Mouse (Mus musculus) granulocyte monocyte progenitor cell, adult 5-6 weeks (primary cell): Measurements from ENCODE around the gene Grap2. TPM values are rescaled to one million over a fixed set of nuclear protein-coding genes. Genes with fewer than 3 reads are reported as not detected.
A peak's percentile ranks its signal among the peaks of the same experiment; 100 is the strongest.

Source experiments
- ATAC-seq: replicated peaks from 2 replicates; pipeline ENCODE4 v1.8.0; 2016; ENCODE audit warnings: mild to moderate bottlenecking, moderate TSS enrichment, inconsistent platforms; ENCODE audit not compliant: poor library complexity, severe bottlenecking
- total RNA-seq, 2 experiments: library from RNA; stranded (forward) in 1 of 2; stranded (reverse) in 1 of 2; fragments of 200-712, 200-1000 nt in 1 of 2; fragments of >200 nt in 1 of 2; fragmentation: Nextera tagmentation in 1 of 2; gene quantifications; 2 replicates each; pipeline ENCODE4 v1.2.3; 2014 to 2017

The Grap2 gene
- total RNA-seq, 2 experiments from 2014 or later, result 0.21 TPM; not detected in 1

- ATAC-seq, result no peak
Observed at GRCm38 (mm10) chr15:80674700-80675099, 102.3 kb downstream of the Grap2 start.

DNA sequence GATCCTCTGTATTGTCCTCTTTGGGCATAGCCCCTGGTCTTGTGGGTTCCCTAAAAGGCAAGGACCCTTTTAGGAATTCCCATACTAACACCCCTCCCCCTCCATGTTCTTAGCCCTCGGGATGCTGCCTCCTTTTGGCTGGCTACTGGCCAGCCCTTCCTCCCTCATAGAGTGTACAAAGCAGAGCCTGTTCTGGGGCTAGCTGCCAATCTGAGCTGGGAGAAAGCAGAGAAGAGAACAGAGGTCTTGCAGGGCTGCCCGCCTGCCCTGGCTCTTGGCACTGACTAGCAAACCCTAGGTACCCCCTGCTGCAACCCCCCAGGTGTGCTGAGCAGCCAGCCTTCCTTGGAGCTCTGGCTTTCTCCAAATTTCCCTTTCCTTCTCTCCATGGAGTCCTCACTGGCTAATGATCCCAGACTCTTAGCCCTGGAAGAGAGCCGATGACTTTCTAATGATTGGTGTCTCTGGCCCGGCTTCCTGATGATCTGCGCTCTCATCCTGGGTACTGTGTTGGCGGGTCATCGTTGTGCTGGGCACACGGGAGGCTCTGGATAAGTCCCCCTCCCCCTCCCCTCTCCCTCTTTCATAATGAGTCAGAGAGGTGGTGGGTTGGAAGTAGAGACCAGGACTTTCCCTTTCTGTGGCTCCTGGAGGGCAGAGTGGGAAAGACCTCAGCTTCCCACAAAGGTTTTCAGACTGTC, 107.3 kb downstream of the Grap2 start:
- ATAC-seq, result no peak

DNA sequence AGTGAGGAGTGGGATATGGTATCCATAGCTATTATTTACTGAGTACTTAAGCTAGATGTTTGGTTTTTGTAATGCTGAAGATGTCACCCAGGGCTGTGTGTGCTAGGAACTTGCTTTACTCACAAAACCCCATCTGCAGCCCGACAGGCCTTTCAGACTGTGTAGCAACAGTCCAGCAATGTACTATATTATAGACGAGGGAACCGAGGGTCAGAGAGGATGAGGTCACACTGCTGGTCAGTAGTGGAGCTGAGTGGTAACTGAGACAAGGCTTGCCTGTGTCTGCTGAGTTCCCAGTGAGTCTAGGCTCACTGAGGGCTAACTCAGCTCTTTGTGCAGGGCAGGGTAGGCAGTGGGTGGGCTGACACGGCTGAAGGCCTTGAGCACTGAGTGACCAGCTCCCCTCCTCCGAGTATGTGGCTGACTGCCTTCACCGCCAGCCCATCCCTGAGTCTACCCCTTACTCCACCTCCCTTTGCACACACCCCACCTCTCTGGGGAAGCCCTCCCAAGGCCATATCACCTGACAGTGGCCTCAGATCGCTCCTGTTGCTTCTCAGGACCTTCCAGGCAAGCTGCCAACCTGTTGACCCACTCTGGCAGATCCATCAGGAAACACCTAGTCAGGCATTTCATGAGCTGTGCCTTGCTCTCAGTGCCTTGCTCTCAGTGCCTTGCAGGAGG, 108.1 kb downstream of the Grap2 start:
- ATAC-seq, result no peak

DNA sequence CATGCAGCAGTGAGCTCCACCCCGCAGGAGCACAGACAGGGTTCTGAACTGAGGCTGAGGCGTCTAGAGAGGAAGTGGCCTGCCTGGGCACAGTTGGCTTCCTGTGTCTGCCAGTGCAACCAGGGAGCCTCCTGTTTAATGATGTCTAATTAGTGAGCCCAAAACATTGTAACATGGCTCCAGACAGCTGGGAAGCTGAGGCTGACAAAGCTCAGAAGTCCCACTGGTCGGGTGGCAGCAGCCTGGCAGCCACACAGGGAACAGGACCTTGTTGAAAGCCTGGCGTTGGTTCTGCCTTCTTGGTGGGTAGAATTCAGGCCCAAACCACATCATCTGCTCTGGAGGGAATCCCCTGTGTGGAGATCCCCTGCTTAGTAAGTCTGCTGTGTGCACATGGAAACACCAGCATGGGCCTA, 109.1 kb downstream of the Grap2 start:
- peak; percentile 87 for ATAC-seq

- no peak for ATAC-seq
Observed at GRCm38 (mm10) chr15:80682343-80682742, 109.9 kb downstream of the Grap2 start.

DNA sequence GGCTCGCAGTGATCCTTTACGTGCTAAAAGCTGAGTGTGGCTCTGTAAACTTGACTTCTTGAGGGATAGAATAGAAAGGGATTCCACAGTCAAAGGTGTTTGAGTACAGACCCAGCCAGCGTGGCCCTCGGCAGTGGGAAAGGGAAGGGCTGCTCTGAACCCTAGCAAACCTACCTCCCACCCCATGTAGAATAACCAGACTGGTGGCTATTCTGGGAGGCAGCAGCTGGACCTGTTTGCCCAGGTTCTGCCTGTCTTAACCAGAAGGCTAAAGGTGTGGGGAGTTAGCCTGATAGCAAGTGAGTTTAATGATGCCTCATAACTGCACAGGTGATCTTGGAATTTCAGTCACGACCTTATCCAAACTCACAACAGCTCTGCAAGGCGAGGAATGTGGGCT, 110.8 kb downstream of the Grap2 start:
- no peak for ATAC-seq

DNA sequence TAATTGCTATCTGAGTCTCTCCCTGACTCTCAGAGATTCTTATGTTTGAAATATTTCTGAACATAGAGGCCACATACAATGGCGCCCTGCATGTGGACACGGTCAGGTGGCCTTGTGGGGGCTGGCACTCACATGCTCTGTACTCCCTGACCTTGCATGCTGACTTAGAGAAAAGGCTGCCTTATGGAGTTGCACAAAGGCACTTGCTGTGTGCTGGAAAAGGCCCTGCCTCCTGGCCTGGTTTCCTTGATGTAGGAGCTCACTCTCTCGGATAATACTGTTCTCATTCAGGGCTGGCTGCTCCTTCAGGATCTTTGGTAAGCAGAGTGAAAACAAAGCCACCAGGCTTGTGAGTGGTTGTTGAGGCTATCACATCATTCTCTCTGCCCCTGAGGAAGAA, 111.6 kb downstream of the Grap2 start:
- ATAC-seq, result no peak

DNA sequence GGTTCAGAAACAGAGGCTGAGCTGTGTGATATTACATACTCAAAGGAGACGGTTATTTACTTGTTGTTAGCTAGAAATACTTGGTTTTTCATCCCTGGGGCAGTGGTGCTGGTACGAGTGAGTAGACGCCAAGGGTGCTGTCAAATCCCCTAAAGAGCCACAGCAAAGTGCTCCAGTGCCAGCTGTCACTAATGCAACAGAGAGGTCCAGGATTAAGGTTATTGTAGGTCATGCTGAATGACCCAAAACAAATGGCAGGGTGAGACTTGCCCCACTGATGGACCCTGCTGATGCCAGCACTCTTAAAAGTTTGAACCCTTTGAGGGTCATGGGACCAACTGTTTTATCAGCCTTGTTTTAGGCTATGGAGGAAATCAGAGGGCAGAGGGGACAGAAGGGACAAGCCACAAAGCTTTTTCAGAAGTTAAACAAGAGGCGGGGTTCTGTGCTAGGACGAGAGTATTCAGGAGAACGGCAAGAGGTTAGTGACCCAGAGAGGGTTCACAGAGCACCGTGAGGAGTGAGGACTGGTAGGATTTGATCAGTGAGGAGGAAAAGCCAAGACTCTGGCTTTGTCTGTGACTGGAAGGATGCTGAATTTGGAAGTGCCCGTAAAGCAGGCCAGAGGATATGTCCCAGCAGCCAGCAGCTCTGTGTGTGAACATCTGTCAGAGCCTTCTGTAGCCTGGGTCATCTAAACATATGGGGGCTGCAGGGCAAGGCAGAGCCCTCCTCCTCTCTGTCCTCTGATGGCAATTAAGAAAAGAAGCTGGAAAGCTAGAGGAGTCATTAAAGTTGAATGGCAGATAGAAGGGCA, 112.6 kb downstream of the Grap2 start:
- ATAC-seq, result no peak

GRCm38 (mm10) chr15:80685603-80685895, 113.2 kb downstream of the Grap2 start:
- ATAC-seq, result no peak

DNA sequence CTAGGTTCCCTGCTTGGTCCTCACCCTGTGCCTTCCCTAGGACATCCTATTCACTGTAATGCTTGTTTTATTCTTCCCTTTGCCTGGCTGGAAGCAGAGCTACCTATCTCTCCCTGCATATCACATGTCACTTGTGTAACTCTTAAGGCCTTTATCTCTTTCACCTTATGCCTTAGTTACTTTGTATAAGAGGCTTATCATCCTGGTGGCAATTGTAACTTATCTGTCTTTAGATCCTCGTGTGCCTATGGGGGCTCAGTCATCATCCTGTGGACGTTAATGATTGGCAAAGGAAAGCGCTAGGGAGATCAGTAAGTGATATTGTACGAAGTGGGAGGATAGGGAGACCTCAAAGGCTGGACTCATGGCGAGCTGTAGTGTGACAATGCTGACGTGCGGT, 116.1 kb downstream of the Grap2 start:
- no peak for ATAC-seq

- no peak for ATAC-seq
Observed at GRCm38 (mm10) chr15:80693492-80693891, 121.1 kb downstream of the Grap2 start.

GRCm38 (mm10) chr15:80694125-80694910, 121.9 kb downstream of the Grap2 start:
- ATAC-seq, result peak; percentile 47

DNA sequence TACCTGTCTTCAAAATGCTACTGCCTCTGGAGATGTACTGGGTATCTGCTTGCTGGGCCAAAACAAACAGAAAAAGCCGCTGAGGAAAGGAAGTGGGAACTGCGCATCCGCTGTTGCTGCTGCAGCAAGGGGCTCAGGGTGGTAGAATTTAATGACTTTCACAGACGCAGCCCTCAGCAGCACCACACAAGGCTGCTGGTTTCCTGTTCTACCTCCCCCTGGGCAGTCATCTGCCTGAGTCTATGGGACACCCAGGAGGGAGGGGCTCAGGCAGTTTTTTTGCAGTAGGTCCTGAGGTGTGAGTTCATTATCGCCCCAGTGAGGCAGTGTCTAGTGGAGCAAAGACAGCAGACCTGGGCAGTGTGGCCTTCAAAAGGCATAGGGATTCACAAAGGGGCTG, 125.2 kb downstream of the Grap2 start:
- peak; percentile 57 for ATAC-seq

DNA sequence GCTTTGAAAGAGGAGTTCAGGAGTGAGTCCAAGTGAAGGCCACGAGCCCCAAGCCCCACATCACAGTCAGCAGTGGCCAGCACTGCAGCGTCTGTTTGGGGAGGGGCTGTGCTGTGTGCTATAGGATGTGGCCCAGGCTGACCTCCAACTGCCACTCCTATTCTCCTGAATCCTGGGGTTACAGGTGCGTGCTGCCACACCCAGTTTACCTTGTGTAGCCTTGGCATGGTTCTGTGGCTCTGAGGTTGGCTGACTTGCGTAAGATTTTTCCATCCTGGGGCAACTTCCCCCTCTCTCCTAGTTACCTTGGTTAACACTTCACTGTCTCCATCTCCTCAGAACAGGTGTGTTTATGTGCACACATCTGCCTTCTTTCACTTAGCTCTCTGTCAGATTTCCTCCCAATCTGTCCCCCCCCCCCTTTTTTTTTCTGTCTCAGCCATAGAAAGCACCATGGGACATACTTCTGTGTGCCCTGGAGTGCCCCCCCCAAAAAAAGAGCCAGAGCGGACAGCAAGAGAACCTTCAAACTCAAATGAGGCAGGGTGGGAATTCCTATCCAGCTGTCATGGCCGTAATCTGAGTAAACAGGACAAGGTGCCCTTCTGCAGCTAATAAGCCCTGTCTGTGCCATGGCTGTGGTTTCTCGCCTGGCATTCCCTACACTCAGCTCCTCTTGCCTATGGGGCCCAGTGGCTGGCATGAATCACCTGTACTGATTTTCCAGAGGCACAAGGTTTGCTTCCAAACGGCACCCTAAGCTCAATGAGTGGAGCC, 129.3 kb downstream of the Grap2 start:
- ATAC-seq, result no peak

Other genes with a start within 250 kb of the Grap2 start
- not detected in 2 replicates for gene Enthd1, start 7.4 kb upstream of the Grap2 start, total RNA-seq (2014; fragmentation: Nextera tagmentation)
- not detected in 2 replicates for gene Enthd1, start 7.4 kb upstream of the Grap2 start, total RNA-seq (2017)
- gene Fam83f, start 99.3 kb downstream of the Grap2 start, total RNA-seq (2014; fragmentation: Nextera tagmentation), result 0.30 and 1.0 TPM in 2 replicates
- not detected in 2 replicates for gene Fam83f, start 99.3 kb downstream of the Grap2 start, total RNA-seq (2017)
- 48.8 and 59.3 TPM in 2 replicates for gene Tnrc6b, start 138.7 kb downstream of the Grap2 start, total RNA-seq (2014; fragmentation: Nextera tagmentation)
- gene Tnrc6b, start 138.7 kb downstream of the Grap2 start, total RNA-seq (2017), result 20.0 and 26.6 TPM in 2 replicates